Mouse (Mus musculus) forebrain, embryonic 11.5 days (tissue): ENCODE results near the gene Stxbp3. TPM values are rescaled to one million over a fixed set of nuclear protein-coding genes. Genes with fewer than 3 reads are reported as not detected.
"Not testable (repeated sequence)": the region's sequence is repeated elsewhere in the genome, so short reads cannot be mapped to it uniquely, and the experiment has no call there.

Experiments
- ATAC-seq: fragments of 200-750 bp; cut with Nextera tagmentation; replicated peaks from 2 replicates; pipeline ENCODE4 v1.8.0; 2017; ENCODE audit warnings: moderate TSS enrichment; ENCODE audit not compliant: low FRiP score
- DNase-seq: peaks from one replicate; pipeline ENCODE4 v3.0.0-alpha.2; 2017; ENCODE audit warnings: low spot score
- H3K27ac ChIP-seq: fragments of 300-500 bp; sonication (generic); 2 replicates; pipeline ENCODE4 v1.5.1; 2014; ENCODE audit warnings: low read depth, low read length
- H3K27me3 ChIP-seq: fragments of 300-500 bp; sonication (generic); 2 replicates; pipeline ENCODE4 v1.6.1; 2014; ENCODE audit warnings: mild to moderate bottlenecking, low read length, mixed read lengths; ENCODE audit not compliant: control insufficient read depth, insufficient read depth
- H3K36me3 ChIP-seq: fragments of 300-500 bp; sonication (generic); 2 replicates; pipeline ENCODE4 v1.6.1; 2014; ENCODE audit warnings: mild to moderate bottlenecking, low read length, moderate library complexity, mixed read lengths; ENCODE audit not compliant: control insufficient read depth, insufficient read depth
- H3K4me1 ChIP-seq: fragments of 300-500 bp; sonication (generic); replicated peaks from 2 replicates; pipeline ENCODE4 v1.6.1; 2014; ENCODE audit warnings: low read length, mixed read lengths; ENCODE audit not compliant: control insufficient read depth, insufficient read depth
- H3K4me2 ChIP-seq: fragments of 300-500 bp; sonication (generic); 2 replicates; pipeline ENCODE4 v1.6.1; 2014; ENCODE audit warnings: low read depth, mild to moderate bottlenecking, low read length, moderate library complexity, mixed read lengths; ENCODE audit not compliant: severe bottlenecking
- H3K4me3 ChIP-seq: fragments of 300-500 bp; sonication (generic); 2 replicates; pipeline ENCODE4 v1.5.1; 2014; ENCODE audit warnings: low read depth, low read length
- H3K9ac ChIP-seq: fragments of 300-500 bp; sonication (generic); 2 replicates; pipeline ENCODE4 v1.6.1; 2014; ENCODE audit warnings: low read length
- H3K9me3 ChIP-seq: fragments of 300-500 bp; sonication (generic); 2 replicates; pipeline ENCODE4 v1.6.1; 2016; ENCODE audit warnings: low read length, mixed read lengths; ENCODE audit not compliant: control insufficient read depth
- WGBS: fragments of 180-500 bp; shearing (Covaris S2); extraction: QIAGEN DNeasy Blood & Tissue Kit; methylation state at CpG from one replicate; pipeline ENCODE4 v1.1.7; 2014; 5-methylcytosine and 5-hydroxymethylcytosine counted together
- polyA plus RNA-seq: library from polyadenylated mRNA; unstranded; fragments of >200 nt; fragmentation: Nextera tagmentation; extraction: Ambion mirVana; gene quantifications from 2 replicates; pipeline ENCODE4 v1.2.1, GENCODE M21; 2014

Gene Stxbp3
- polyA plus RNA-seq, 1 experiment from 2014 or later: 22.5 TPM

DNA sequence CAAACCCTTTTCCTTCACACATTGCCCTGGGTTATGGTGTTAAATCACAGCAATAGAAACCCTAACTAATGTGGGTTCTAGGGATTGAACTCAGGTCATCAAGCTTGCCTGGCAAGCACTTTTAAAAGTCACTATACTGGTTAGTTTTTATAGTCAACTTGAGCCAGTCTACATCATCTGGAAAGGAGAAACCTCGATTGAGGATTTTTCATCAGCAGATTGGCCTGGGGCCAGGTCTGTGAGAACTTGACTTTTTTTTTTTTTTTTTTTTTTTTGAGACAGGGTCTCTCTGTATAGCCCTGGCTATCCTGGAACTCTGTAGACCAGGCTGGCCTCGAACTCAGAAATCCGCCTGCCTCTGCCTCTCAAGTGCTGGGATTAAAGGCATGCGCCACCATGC, 22.0 kb upstream of the Stxbp3 start:
- H3K9ac ChIP-seq, H3K36me3 ChIP-seq, H3K27ac ChIP-seq, ATAC-seq, H3K4me2 ChIP-seq, H3K9me3 ChIP-seq, H3K27me3 ChIP-seq, H3K4me3 ChIP-seq, DNase-seq, H3K4me1 ChIP-seq: not testable (repeated sequence)
- 94% methylated on average over 4 of the region's 4 CpGs for WGBS

DNA sequence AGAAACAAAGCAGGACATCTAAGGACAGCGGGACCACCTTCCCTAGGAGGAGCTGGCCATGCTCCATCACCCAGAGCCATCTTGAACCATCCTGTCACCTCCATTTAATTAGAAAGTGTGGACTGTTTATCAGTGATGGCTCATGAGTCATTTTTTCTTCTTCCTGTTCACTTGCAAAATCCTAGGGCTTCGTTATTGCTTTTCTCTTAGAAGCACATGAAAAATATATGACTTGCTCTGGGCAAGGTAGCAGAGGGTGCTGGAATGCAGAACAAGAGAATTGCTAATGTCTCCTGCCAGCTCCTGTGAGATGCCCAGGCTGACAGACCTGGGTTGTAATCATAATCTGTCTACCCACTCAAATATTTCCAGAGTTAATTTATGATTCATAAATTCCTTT, 20.5 kb upstream of the Stxbp3 start:
- Histone ChIP-seq H3K9ac (no peak overlapping the region), H3K36me3 (no peaks in the 10 kb centered on the region), H3K27me3 (no peaks in the 10 kb centered on the region), H3K9me3 (no peaks in the 10 kb centered on the region), H3K27ac (no peak overlapping the region), H3K4me3 (no peak overlapping the region), H3K4me2 (no peak overlapping the region), H3K4me1 (peaks cover 2% of the 10 kb centered on the region; the same call in 1 of the 2 replicates)
- no peak for DNase-seq
- WGBS: 87% methylated on average over 2 of the region's 2 CpGs
- no peak for ATAC-seq

DNA sequence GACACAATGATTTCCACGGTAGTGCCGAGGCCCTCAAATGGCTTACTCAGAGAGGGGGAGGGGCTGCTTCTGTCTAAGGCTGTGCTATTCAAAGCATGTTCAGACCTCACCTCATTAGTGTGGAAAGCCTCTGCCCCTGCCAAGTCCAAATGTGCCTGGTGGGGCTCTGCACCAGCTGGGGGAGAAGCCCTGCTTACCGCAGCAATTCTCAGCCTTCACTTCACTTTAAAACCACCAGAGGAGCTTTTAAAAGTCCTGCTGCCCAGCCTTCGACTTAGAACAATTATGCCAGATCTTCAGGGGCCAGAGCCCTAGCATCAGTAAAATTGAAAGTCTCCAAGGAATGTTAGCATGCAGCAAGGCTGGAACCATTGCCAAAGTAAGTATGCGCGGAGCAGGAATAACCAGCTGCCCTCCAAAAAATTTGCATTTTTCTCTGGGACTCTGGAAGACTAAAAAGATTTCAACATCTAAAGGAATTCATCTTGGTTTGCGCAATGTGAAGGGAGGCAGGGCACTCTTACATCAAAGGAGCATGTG, 18.0 kb upstream of the Stxbp3 start:
- Histone ChIP-seq H3K36me3 (no peaks in the 10 kb centered on the region), H3K4me2 (no peak overlapping the region), H3K27me3 (no peaks in the 10 kb centered on the region), H3K4me3 (no peak overlapping the region), H3K9me3 (no peaks in the 10 kb centered on the region), H3K27ac (peak overlapping the region; percentile 19; the same call in 1 of the 2 replicates), H3K9ac (peak overlapping the region; percentile 20; the same call in 1 of the 2 replicates), H3K4me1 (peaks cover 2% of the 10 kb centered on the region; the same call in 1 of the 2 replicates)
- 33% methylated on average over 7 of the region's 7 CpGs for WGBS
- ATAC-seq: peak; percentile 93
- DNase-seq: peak; percentile 76

DNA sequence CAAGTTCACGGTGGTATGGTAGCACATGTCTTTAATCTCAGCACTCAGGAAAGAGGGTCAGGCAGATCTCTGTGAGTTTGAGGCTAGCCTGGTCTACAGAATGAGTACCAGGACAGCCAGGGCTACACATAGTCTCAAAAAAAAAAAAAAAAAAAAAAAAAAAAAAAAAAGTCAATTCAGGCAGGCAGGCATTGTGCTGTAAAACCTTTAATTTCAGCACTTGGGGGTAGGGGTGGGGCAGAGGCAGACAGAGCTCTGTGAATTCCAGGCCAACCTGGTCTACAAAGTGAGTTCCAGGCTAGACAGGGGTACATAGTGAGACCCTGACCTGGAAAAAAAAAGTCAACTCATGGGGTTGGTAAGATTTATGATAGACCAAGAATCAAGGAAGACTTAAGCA, 17.4 kb upstream of the Stxbp3 start:
- Histone ChIP-seq H3K27ac (peak overlapping the region; percentile 19; the same call in 1 of the 2 replicates), H3K4me2 (no peak overlapping the region), H3K4me1 (peaks cover 2% of the 10 kb centered on the region; the same call in 1 of the 2 replicates), H3K9ac (no peak overlapping the region), H3K27me3 (no peaks in the 10 kb centered on the region), H3K36me3 (no peaks in the 10 kb centered on the region), H3K4me3 (no peak overlapping the region), H3K9me3 (no peaks in the 10 kb centered on the region)
- WGBS: 87% methylated on average over 1 of the region's 1 CpGs
- DNase-seq: no peak
- peak; percentile 43 for ATAC-seq

DNA sequence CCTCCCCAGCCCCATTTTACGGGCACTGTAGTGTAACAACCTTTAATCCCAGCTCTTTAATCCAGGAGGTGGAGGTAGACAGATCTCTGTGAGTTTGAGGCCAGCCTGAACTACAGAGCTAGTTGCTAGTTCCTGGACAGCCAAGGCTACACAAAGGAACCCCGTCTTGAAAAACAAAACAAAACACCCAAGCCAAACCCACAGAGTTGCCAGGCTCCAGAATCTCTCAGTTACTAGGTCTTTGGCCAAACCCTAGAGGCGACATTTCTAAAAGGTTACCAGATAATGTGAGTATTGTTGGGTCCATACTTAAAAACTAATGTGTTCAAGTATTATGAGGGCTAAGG, 16.8 kb upstream of the Stxbp3 start:
- no peaks in the 10 kb centered on the region for H3K36me3 ChIP-seq
- ATAC-seq (no peak), DNase-seq (no peak)
- WGBS: 11% methylated on average over 3 of the region's 3 CpGs
- H3K4me2 ChIP-seq: no peak overlapping the region
- no peak overlapping the region for H3K9ac ChIP-seq
- no peaks in the 10 kb centered on the region for H3K27me3 ChIP-seq
- H3K4me3 ChIP-seq: no peak overlapping the region
- H3K4me1 ChIP-seq: peaks cover 2% of the 10 kb centered on the region; the same call in 1 of the 2 replicates
- no peaks in the 10 kb centered on the region for H3K9me3 ChIP-seq
- H3K27ac ChIP-seq: no peak overlapping the region

DNA sequence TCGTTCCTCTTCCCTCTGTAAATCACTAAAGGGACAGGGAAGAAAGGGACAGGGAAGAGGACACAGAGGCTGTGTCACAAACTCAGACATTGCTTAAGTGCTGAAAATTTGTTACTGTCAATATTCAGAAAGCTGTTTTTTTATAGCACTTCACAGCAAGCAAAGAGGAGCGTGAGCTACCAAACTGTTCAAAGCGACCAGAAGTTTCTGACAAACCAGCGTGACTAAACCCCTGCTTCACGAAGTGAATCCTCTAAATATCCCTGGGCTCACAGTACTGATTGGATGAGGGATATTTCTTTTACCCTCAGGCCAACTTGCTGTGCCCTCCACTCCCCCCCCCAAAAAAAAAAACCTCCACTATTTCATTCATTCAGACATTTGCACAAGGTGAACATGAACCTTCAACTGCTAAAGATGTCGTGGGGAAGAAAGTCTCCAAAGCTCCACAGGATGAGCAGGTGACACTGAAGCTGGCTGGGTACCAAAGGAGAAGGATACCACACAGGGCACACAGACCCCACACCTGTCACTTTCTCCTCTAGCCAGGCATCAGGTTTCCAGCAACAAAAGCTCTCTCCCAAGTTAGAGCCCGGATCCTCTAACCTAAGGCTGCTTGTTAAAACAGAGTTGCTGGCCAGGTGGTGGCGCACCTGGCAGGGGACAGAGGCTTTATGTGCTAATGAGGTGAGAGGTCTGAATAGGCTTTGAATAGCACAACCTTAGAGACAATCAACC, 16.2 kb upstream of the Stxbp3 start:
- Histone ChIP-seq H3K27ac (no peak overlapping the region), H3K4me1 (peaks cover 2% of the 10 kb centered on the region; the same call in 1 of the 2 replicates), H3K27me3 (no peaks in the 10 kb centered on the region), H3K9me3 (no peaks in the 10 kb centered on the region), H3K4me2 (no peak overlapping the region), H3K9ac (no peak overlapping the region), H3K36me3 (no peaks in the 10 kb centered on the region), H3K4me3 (no peak overlapping the region)
- ATAC-seq (no peak), DNase-seq (no peak)
- 43% methylated on average over 8 of the region's 8 CpGs for WGBS

DNA sequence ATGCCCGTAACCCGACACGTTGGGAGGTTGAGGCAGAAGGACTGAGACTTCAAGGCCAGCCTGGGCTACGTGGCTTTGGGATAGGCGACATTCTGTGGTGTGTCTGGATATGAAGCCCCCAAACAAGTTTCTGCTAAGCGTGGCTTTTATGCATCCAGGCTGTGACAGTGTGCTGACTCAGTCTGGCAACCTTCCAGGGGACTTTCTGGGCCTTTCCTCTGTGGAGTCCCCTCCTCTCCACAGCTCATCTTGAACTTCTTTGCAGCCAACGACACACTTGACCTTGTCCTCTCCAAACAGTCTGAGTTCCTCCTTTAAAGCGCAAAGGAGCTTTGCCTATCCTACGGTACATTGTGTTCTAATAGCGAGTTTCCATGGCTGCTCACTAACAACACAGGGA, 15.5 kb upstream of the Stxbp3 start:
- Histone ChIP-seq H3K4me1 (peaks cover 2% of the 10 kb centered on the region; the same call in 1 of the 2 replicates), H3K9me3 (no peaks in the 10 kb centered on the region), H3K36me3 (no peaks in the 10 kb centered on the region), H3K9ac (no peak overlapping the region), H3K27ac (no peak overlapping the region), H3K4me2 (no peak overlapping the region), H3K4me3 (no peak overlapping the region), H3K27me3 (no peaks in the 10 kb centered on the region)
- 79% methylated on average over 10 of the region's 10 CpGs for WGBS
- DNase-seq: peak; percentile 53
- no peak for ATAC-seq

DNA sequence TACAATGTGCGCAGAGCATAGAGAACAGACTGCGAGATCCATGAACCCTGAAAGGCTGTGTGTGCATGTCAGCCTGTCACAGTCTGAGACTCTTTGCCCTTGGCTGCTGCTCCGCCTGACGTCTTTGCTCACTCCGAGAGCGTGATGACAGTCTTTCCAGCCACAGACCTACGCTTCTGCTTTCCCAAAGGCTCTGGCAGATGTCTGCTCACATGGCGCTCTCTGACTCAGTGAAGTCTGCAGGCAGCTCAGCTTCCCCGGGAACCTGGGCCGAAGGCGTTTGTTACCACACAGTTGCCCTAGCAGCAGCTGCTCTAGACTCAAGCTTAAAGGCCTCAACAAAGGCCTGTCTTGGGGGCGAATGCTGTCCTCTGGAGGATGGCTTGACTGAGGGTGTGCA, 15.0 kb upstream of the Stxbp3 start:
- H3K4me2 ChIP-seq: no peak overlapping the region
- ATAC-seq: no peak
- H3K9ac ChIP-seq: no peak overlapping the region
- H3K4me3 ChIP-seq: no peak overlapping the region
- H3K4me1 ChIP-seq: peaks cover 2% of the 10 kb centered on the region; the same call in 1 of the 2 replicates
- H3K36me3 ChIP-seq: no peaks in the 10 kb centered on the region
- 58% methylated on average over 12 of the region's 12 CpGs for WGBS
- no peak for DNase-seq
- H3K27me3 ChIP-seq: no peaks in the 10 kb centered on the region
- H3K27ac ChIP-seq: no peak overlapping the region
- H3K9me3 ChIP-seq: no peaks in the 10 kb centered on the region

DNA sequence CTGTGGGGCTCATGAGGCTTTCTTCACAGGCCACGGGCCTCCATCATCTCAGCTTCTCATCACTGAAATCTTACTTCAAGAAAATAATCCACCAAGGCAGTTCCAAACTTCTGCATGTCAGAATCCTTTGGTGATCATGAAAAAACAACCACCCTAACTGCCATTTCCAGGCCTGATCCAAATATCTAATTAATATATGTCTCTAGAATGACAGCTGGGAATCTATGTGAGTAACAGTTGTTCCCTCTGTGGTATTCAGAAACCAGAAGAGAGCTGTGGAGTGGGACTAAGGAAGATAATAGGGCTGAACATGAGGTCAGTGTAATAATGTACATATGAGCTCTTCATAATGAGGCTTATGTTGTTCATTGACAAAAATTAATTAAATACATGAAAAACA, 12.9 kb upstream of the Stxbp3 start:
- H3K27ac ChIP-seq: no peak overlapping the region
- ATAC-seq (no peak), DNase-seq (no peak)
- peaks cover 2% of the 10 kb centered on the region; the same call in 1 of the 2 replicates for H3K4me1 ChIP-seq
- H3K9me3 ChIP-seq: no peaks in the 10 kb centered on the region
- no peak overlapping the region for H3K4me3 ChIP-seq
- no peaks in the 10 kb centered on the region for H3K27me3 ChIP-seq
- 86% methylated on average over 1 of the region's 1 CpGs for WGBS
- H3K36me3 ChIP-seq: no peaks in the 10 kb centered on the region
- no peak overlapping the region for H3K9ac ChIP-seq
- no peak overlapping the region for H3K4me2 ChIP-seq
